Mouse (Mus musculus) CD8-positive naive resting alpha-beta T cell, adult 57 days (primary cell): ENCODE data around the gene Ikbke. TPM values are rescaled to one million over a fixed set of nuclear protein-coding genes. Genes with fewer than 3 reads are reported as not detected.

Experiments used
- total RNA-seq: library from RNA; stranded (reverse); gene quantifications from one replicate; pipeline ENCODE4 v1.2.4, GENCODE M21; 2023

Gene Ikbke
- 261 TPM for total RNA-seq

GRCm38 (mm10) chr1:131279456-131279776, at the start of gene Ikbke:
TSS of gene Ikbke (minus strand) at chr1:131279606.

GRCm38 (mm10) chr1:131245089-131245856, 34.1 kb downstream of the Ikbke start, which contains the start of gene Rassf5:
TSS of gene Rassf5 (minus strand) at chr1:131245258.

Other genes with a start within 250 kb of the Ikbke start
- 48.2 TPM for gene Mapkapk2, start 181.8 kb downstream of the Ikbke start, total RNA-seq
- gene Dyrk3, start 141.3 kb downstream of the Ikbke start, total RNA-seq, result 1.8 TPM
- gene Eif2d, start 126.4 kb downstream of the Ikbke start, total RNA-seq, result 27.1 TPM
- 182 TPM for gene Rassf5, start 34.3 kb downstream of the Ikbke start, total RNA-seq
- 67.2 TPM for gene Srgap2, start 247.7 kb upstream of the Ikbke start, total RNA-seq
- 1.1 TPM for gene Fam72a, start 248.3 kb upstream of the Ikbke start, total RNA-seq